Mouse (Mus musculus): Measurements from ENCODE around the gene Farp1. TPM values are rescaled to one million over a fixed set of nuclear protein-coding genes. Genes with fewer than 3 reads are reported as not detected.
A peak's percentile ranks its signal among the peaks of the same experiment; 100 is the strongest.

Farp1 gene
- polyA plus RNA-seq, 1 experiment: 11.6 TPM

DNA sequence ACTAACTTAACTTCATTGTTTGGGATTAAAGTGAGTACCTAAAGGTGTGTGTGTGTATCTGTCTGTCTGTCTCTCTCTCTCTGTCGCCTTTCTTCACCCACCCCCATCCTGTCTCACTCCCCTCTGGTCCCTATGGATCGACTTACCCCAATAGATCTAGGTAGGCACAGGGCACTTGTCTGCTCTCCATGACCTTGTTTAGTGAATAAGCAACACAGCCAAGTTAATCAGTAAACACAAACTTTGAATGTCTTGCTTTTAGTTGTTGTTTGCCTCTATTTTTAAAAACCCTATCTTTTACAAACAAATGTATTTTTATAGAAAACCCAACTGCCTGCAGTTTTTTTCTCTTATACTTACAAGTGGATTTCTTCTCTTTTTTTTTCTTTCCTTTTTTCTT lies 123.6 kb downstream of the Farp1 start:
- no peak overlapping the region for H3K27ac ChIP-seq (replicated peaks; ENCODE audit: low read depth, low read length)
- H3K4me3 ChIP-seq (ENCODE audit: insufficient read depth, low read depth, low read length): no peak overlapping the region
- H3K4me1 ChIP-seq (ENCODE audit: control insufficient read depth, insufficient read depth, insufficient read length, low read length): peaks cover 5% of the 10 kb centered on the region; the same call in 1 of the 2 replicates

DNA sequence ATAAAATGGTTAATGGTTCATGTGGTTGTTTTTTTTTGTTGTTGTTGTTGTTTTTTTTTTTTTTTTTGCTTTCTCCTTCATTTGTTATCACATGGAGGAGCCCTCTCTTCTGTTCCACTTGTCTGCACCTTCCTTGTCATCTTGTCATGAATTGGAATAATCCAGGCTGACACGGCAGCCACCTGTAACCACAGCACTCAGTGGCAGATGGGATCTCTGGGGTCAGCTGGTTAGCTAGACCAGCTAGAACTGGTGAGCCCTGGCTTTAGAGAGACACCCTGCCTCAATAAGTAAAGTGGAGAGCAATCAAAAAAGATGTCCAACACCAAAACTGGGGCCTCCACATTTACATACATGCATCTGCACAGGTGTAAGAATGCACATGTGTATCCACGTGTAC lies 127.8 kb downstream of the Farp1 start:
- H3K4me3 ChIP-seq (ENCODE audit: insufficient read depth, low read depth, low read length): no peak overlapping the region
- no peak overlapping the region for H3K27ac ChIP-seq (replicated peaks; ENCODE audit: low read depth, low read length)
- no peaks in the 10 kb centered on the region for H3K4me1 ChIP-seq (ENCODE audit: control insufficient read depth, insufficient read depth, insufficient read length, low read length)

DNA sequence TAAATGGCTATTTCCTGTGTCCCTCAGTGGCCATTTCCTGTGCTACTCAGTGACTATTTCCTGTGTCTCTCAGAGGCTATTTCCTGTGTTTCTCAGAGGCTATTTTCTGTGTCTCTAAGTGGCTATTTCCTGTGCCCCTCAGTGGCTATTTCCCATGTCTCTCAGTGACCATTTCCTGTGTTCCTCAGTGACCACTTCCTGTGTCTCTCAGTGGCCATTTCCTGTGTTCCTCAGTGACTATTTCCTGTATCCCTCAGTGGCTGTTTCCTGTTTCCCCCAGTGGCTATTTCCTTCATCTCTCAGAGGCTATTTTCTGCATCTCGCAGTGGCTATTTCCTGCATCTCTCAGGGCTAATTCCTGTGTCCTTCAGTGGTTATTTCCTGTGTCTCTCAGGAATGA lies 129.9 kb downstream of the Farp1 start:
- H3K27ac ChIP-seq (replicated peaks; ENCODE audit: low read depth, low read length): peak overlapping the region; percentile 45
- H3K4me3 ChIP-seq (ENCODE audit: insufficient read depth, low read depth, low read length): no peak overlapping the region
- H3K4me1 ChIP-seq (ENCODE audit: control insufficient read depth, insufficient read depth, insufficient read length, low read length): no peaks in the 10 kb centered on the region

DNA sequence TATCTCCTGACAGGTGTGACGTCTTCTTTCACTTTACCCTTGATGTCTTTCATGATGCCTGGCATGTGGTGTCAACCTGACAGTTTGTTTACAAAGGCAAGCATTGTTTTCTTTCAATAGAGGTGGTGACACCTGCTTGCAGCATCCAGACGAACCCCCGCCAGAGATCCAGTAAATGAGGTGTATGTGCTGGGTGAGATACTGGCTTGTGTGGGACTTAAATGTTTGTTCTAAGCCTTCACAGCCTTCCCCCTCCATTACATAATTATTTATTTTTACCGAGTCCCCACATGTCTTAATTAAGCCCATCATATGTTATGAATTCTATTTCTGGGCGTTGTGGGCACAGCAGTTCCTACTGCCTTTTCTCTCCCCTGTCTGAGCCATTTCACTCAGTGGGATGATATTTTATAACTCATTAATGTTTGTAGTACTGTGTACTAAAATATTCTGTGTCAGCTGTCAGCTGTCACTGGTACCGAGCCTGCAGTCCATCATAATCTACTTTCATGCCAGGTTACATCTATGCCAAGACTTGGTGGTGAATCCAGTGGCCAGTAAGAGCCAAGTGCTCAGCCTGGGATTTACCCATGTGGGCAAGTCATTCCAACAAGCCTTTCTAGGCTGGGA lies 130.5 kb downstream of the Farp1 start:
- H3K4me3 ChIP-seq (ENCODE audit: insufficient read depth, low read depth, low read length): no peak overlapping the region
- peak overlapping the region; percentile 45 for H3K27ac ChIP-seq (replicated peaks; ENCODE audit: low read depth, low read length)
- H3K4me1 ChIP-seq (ENCODE audit: control insufficient read depth, insufficient read depth, insufficient read length, low read length): no peaks in the 10 kb centered on the region

DNA sequence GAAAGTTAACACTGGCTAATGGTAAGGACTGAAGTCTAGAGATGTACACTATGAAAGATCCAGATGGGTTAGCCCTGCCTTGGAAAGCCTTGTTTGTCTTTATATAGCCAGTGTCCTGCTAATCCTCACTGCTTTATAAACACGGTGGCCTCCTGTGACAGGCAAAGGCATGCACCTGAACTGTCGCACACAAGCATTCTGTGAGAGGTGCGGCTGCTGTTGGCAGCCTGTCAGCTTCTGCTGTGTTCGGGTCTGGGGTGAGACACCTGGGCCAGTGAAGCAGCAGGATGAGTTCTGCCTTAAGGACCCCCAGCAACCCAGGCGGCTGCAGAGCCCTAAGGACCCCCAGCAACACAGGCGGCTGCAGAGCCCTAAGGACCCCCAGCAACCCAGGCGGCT lies 131.0 kb downstream of the Farp1 start:
- Histone ChIP-seq H3K27ac (replicated peaks; ENCODE audit: low read depth, low read length) (no peak overlapping the region), H3K4me1 (ENCODE audit: control insufficient read depth, insufficient read depth, insufficient read length, low read length) (no peaks in the 10 kb centered on the region)

DNA sequence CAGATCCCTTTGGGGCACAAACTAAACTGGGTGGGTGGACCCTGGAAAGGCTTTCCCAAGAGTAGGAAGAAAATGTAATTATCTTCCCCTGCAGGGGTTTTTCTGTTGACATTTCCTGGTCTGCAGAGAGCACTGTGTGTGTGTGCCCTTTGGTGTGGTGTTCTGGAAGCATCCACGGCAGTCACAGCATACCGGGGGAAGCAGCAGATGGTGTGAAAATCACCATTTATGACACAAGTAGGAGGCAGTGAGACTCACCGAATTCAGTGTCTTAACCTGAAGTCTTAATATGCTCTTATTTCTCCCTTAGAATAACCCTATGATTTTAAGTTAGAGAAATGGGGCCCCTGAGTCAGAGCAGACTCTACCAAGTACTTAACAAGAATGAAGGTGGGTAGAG lies 133.7 kb downstream of the Farp1 start:
- Histone ChIP-seq H3K4me1 (ENCODE audit: control insufficient read depth, insufficient read depth, insufficient read length, low read length) (no peaks in the 10 kb centered on the region), H3K27ac (replicated peaks; ENCODE audit: low read depth, low read length) (no peak overlapping the region)

More for the DNA sequence above, 131.0 kb downstream of the Farp1 start:
- H3K4me3 ChIP-seq (ENCODE audit: insufficient read depth, low read depth, low read length): no peak overlapping the region

DNA sequence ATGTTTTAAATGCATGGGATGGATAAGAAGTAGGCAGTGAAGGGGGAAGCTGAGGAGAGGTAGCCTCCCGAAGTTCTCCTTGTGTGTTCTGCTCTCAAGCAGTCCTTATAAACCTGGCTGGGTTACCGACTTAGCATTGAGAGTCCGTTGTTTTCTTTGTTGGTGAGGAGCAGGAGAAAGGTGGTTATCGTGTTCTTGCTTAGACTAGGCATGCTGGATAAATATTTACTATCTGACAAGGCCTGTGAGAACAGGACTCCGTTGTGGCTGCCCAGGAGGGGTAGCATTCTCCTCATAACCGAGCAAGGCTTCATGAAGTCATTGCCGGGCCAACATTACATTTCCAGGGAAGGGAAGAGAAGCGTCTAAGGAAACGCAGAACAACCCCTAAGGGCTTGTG lies 135.3 kb downstream of the Farp1 start:
- Histone ChIP-seq H3K27ac (replicated peaks; ENCODE audit: low read depth, low read length) (no peak overlapping the region), H3K4me3 (ENCODE audit: insufficient read depth, low read depth, low read length) (no peak overlapping the region), H3K4me1 (ENCODE audit: control insufficient read depth, insufficient read depth, insufficient read length, low read length) (no peaks in the 10 kb centered on the region)

More for the DNA sequence above, 133.7 kb downstream of the Farp1 start:
- no peak overlapping the region for H3K4me3 ChIP-seq (ENCODE audit: insufficient read depth, low read depth, low read length)

DNA sequence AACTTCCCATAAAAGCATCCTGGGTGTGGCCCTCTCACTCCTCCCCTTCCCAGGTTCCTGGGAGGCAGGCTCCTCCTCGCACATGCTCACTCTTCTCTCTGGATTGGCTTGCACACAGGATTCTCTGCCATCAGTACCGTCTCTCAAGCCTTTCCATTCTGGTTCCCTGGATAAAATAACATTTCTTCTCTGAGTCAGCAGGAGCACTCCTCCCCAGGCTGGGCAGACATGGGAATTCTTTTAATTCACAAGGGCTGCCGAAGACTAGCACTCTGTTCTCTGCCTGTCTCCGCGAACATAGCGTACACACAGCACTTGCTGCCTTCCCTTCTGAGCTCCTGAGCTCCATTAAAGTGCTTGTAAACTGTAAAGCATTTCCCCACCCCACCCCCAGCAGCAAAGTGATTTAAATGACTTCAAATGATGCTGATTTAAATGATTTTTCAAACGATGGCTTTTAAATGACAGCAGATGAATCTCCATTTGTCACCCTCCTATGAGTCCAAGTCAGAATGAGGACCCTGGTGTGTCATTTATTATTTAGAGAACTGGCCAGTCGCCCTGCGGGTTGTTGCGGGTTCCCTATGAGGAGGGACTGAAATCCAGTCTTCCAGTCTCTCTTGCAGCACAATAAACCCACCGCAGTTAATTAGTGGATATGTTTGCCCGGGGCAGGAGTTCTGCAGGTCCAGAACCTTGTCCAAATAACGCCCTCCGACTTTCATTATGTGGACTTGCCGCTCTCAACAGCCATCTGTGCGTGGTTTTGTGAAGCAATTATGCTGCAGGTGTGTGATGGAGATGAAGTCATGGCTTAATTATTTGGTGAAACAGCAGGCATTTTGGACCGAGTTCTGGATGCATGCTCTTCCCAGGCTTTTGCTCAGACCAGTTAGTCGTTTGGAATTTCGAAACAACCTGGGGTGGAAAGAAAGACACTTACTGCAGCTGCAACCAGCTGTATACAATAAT lies 137.4 kb downstream of the Farp1 start:
- Histone ChIP-seq H3K4me3 (ENCODE audit: insufficient read depth, low read depth, low read length) (no peak overlapping the region), H3K4me1 (ENCODE audit: control insufficient read depth, insufficient read depth, insufficient read length, low read length) (0 out of 2 replicates have a peak, but pooled peaks cover 3% of the 10 kb centered on the region), H3K27ac (replicated peaks; ENCODE audit: low read depth, low read length) (no peak overlapping the region)

DNA sequence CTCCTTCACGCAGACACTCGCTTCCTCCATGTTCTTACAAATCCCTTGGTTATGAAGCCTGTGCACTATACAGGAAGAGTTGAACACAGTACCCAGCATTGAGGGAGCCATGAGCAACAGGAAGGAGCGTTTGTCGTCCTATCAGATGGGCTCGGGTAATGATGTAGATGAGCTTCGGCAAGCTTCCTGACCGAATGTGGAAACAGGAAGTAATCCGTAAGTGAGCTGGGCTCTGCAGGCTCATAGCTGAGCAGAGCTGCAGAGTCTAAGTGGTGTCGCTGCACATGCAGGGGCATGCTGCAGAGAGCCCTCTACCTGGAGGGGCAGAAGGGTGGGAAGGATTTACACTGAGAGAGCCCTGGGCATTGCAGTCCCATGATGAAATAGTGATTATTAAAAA lies 140.4 kb downstream of the Farp1 start:
- 0 out of 2 replicates have a peak, but pooled peaks cover 3% of the 10 kb centered on the region for H3K4me1 ChIP-seq (ENCODE audit: control insufficient read depth, insufficient read depth, insufficient read length, low read length)
- H3K4me3 ChIP-seq (ENCODE audit: insufficient read depth, low read depth, low read length): no peak overlapping the region
- no peak overlapping the region for H3K27ac ChIP-seq (replicated peaks; ENCODE audit: low read depth, low read length)

DNA sequence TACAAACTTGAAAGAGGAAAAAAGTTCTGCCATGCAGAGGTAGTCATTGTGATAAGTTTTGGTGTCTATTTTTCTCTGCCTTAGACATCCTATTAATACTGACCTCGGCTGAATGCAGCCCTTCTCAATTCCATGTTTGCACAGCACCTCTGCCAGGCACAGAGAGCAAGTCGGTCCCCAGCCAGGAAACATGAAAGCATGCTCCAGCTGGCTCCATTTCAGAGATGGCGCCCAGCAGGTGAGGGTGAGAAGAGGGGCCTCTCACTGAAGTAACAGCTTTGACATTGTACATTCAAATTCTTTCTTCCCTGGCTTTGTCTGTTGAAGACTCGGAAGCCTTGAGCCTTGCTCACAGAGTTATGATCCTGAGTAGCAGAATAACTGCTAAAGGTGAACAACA lies 140.9 kb downstream of the Farp1 start:
- no peak overlapping the region for H3K27ac ChIP-seq (replicated peaks; ENCODE audit: low read depth, low read length)
- H3K4me3 ChIP-seq (ENCODE audit: insufficient read depth, low read depth, low read length): no peak overlapping the region
- H3K4me1 ChIP-seq (ENCODE audit: control insufficient read depth, insufficient read depth, insufficient read length, low read length): 0 out of 2 replicates have a peak, but pooled peaks cover 3% of the 10 kb centered on the region

DNA sequence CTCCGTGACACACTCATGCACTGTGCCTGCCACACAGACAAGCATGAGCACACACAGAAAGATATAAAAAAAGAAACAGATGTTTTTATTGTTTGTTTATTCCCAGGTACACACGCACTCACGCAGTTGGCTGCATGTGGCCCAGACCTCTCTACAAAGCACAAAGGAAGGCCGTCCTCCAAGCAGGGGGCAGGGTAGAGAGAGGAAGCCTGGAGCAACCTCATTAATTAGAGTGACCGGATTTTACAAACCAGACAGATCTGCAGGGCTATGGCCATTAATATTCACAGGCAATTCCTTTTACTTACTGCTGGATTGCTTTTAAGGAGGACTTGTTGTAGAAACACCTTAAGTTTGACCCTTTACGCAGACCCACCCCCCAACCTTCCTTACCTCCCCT lies 142.9 kb downstream of the Farp1 start:
- Histone ChIP-seq H3K27ac (replicated peaks; ENCODE audit: low read depth, low read length) (no peak overlapping the region), H3K4me3 (ENCODE audit: insufficient read depth, low read depth, low read length) (no peak overlapping the region), H3K4me1 (ENCODE audit: control insufficient read depth, insufficient read depth, insufficient read length, low read length) (0 out of 2 replicates have a peak, but pooled peaks cover 3% of the 10 kb centered on the region)

DNA sequence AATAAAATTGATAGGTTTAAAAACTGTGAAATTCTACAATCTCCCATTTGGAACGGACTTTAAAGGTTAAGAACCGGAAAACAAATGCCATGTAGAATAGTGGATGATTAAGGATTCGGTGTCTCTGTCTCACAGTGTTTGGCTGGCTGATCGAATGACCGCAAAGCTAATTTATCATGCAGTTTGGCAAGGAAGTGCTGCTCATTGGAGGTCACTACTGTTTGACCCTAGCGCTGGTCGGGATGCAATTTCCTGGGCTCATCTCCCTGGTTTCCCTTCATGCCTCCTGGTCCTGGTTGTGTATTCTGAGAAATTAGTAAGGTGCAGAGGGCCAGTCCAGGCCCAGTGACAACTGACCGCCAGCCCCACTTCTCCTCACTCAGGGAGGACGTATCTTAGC lies 145.6 kb downstream of the Farp1 start:
- H3K4me3 ChIP-seq (ENCODE audit: insufficient read depth, low read depth, low read length): no peak overlapping the region
- no peak overlapping the region for H3K27ac ChIP-seq (replicated peaks; ENCODE audit: low read depth, low read length)
- 0 out of 2 replicates have a peak, but pooled peaks cover 3% of the 10 kb centered on the region for H3K4me1 ChIP-seq (ENCODE audit: control insufficient read depth, insufficient read depth, insufficient read length, low read length)

DNA sequence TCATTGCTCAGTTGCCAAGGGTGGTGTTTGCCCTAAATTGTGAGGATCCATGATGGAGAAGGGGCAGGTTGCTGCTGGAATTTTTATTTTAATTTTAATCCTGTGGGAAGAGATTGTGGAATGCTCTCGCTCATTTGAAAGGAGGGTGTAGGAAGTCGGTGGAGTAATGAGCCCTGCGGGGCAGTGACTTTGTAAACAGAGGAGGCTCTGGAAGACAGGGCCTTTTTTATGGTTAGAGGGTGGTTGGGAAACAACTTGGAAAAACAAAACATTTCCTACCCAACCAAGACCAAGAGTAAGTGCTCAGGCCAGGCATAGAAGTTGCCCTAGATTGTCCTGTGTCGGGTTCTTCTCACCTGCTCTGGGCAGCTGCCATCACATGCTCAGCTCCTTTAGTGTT lies 146.8 kb downstream of the Farp1 start:
- H3K4me1 ChIP-seq (ENCODE audit: control insufficient read depth, insufficient read depth, insufficient read length, low read length): no peaks in the 10 kb centered on the region
- H3K4me3 ChIP-seq (ENCODE audit: insufficient read depth, low read depth, low read length): no peak overlapping the region
- H3K27ac ChIP-seq (replicated peaks; ENCODE audit: low read depth, low read length): no peak overlapping the region

DNA sequence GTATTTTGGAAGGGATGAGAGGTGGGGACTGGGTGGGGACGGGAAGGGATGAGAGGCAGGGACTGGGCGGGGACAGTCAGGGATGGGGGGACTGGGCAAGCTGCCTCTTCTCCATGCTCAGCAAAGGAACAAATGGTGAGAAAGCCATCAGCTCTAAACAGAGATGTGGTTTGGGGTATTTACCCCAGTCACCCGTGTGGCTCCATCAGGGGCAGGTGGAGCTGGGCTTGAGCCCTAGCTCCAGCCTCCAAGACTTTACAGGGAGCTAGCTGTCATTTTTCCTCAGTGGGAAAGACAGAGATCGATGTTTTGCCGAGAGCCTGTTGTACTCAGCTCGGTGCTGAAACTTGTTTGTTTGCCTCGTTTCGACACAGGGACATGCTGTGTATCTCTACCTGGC lies 148.0 kb downstream of the Farp1 start:
- Histone ChIP-seq H3K4me3 (ENCODE audit: insufficient read depth, low read depth, low read length) (no peak overlapping the region), H3K4me1 (ENCODE audit: control insufficient read depth, insufficient read depth, insufficient read length, low read length) (no peaks in the 10 kb centered on the region), H3K27ac (replicated peaks; ENCODE audit: low read depth, low read length) (no peak overlapping the region)

DNA sequence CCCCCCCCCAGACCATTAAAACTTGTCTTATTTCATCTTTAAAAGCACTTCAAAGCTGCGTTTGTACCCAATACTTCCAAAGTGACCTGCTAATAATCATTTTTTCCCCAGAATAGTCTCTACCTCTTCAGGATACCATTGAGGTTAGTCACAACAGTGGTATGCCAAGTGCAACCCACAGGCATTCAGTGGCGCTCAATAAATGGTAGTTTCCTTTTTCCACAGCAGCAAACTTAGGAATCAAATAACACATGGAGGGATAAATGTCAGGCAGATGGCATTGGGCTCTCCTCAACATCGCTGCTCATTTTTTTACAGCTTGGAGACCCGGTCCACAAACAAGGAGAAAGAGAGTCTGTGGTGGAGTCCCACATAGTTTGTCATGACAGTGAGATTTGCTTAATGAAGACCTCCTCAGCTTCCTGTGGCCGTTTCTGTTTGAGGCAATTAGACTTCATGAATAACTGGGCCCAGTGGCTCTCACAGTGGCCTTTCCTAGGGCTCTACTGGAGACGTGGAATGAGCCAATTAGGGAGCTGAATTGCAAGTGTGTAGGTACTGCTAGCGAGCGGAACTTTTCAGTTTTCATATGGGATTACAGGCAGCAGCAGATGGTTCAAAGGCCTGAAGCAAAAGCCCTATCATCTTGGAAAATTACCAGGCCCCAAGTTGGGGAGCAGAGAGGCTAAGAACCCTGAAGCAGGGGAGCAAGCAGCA lies 148.6 kb downstream of the Farp1 start:
- no peak overlapping the region for H3K4me3 ChIP-seq (ENCODE audit: insufficient read depth, low read depth, low read length)
- no peak overlapping the region for H3K27ac ChIP-seq (replicated peaks; ENCODE audit: low read depth, low read length)
- no peaks in the 10 kb centered on the region for H3K4me1 ChIP-seq (ENCODE audit: control insufficient read depth, insufficient read depth, insufficient read length, low read length)
